Mouse (Mus musculus) hindbrain, embryonic 15.5 days (tissue): ENCODE results near the gene Padi4. TPM values are rescaled to one million over a fixed set of nuclear protein-coding genes. Genes with fewer than 3 reads are reported as not detected.
A peak's percentile ranks its signal among the peaks of the same experiment; 100 is the strongest.

Experiments
- ATAC-seq: fragments of 200-750 bp; cut with Nextera tagmentation; 2 replicates; pipeline ENCODE4 v1.8.0; 2017; ENCODE audit warnings: low read depth, moderate number of reproducible peaks, moderate TSS enrichment; ENCODE audit not compliant: low FRiP score
- H3K27ac ChIP-seq: fragments of 300-500 bp; sonication (generic); replicated peaks from 2 replicates; pipeline ENCODE4 v1.5.1; 2015; ENCODE audit warnings: mild to moderate bottlenecking, inconsistent platforms
- H3K27me3 ChIP-seq: fragments of 300-500 bp; sonication (generic); 2 replicates; pipeline ENCODE4 v1.6.1; 2015; ENCODE audit warnings: control low read depth, inconsistent platforms
- H3K36me3 ChIP-seq: fragments of 300-500 bp; sonication (generic); 2 replicates; pipeline ENCODE4 v1.6.1; 2015; ENCODE audit warnings: control low read depth, inconsistent platforms
- H3K4me1 ChIP-seq: fragments of 300-500 bp; sonication (generic); replicated peaks from 2 replicates; pipeline ENCODE4 v1.6.1; 2015; ENCODE audit warnings: control low read depth, inconsistent platforms
- H3K4me2 ChIP-seq: fragments of 300-500 bp; sonication (generic); 2 replicates; pipeline ENCODE4 v1.6.1; 2015; ENCODE audit warnings: moderate library complexity, mild to moderate bottlenecking, inconsistent platforms
- H3K4me3 ChIP-seq: fragments of 300-500 bp; sonication (generic); 2 replicates; pipeline ENCODE4 v1.5.1; 2015; ENCODE audit warnings: mild to moderate bottlenecking, inconsistent platforms
- H3K9ac ChIP-seq: fragments of 300-500 bp; sonication (generic); 2 replicates; pipeline ENCODE4 v1.6.1; 2015; ENCODE audit warnings: inconsistent platforms
- H3K9me3 ChIP-seq: fragments of 300-500 bp; sonication (generic); 2 replicates; pipeline ENCODE4 v1.6.1; 2016; ENCODE audit warnings: control low read depth, inconsistent platforms
- WGBS: fragments of 180-500 bp; shearing (Covaris S2); methylation state at CpG from one replicate; pipeline ENCODE4 v1.1.7; 2015; 5-methylcytosine and 5-hydroxymethylcytosine counted together
- polyA plus RNA-seq: library from polyadenylated mRNA; unstranded; fragments of >200 nt; fragmentation: Nextera tagmentation; extraction: Ambion mirVana; gene quantifications from 2 replicates; pipeline ENCODE4 v1.2.1, GENCODE M21; 2015

Gene Padi4
- 0.09 TPM in 2 replicates for polyA plus RNA-seq

GRCm38 (mm10) chr4:140774025-140774800, at the start of gene Padi4:
Padi4 (minus strand) TSS chr4:140774236.
- Histone ChIP-seq H3K4me2 (no peak within 1 kb of the TSS), H3K27me3 (no peaks in the 10 kb centered on the region), H3K27ac (no peak within 1 kb of the TSS), H3K36me3 (no peaks in the 10 kb centered on the region), H3K4me1 (no peaks in the 10 kb centered on the region), H3K9ac (no peak within 1 kb of the TSS), H3K9me3 (no peaks in the 10 kb centered on the region), H3K4me3 (no peak within 1 kb of the TSS)
- ATAC-seq = no peak
- 88% methylated on average over 21 of the region's 21 CpGs for WGBS

- WGBS = 63% methylated on average over 5 of the region's 5 CpGs
- no peak overlapping the region for H3K4me3 ChIP-seq
- H3K36me3 ChIP-seq = no peaks in the 10 kb centered on the region
- H3K27me3 ChIP-seq = no peaks in the 10 kb centered on the region
- no peak overlapping the region for H3K9ac ChIP-seq
- H3K4me1 ChIP-seq = no peaks in the 10 kb centered on the region
- no peak overlapping the region for H3K4me2 ChIP-seq
- peaks cover 6% of the 10 kb centered on the region; the same call in 1 of the 2 replicates for H3K9me3 ChIP-seq
- H3K27ac ChIP-seq = no peak overlapping the region
- ATAC-seq = no peak
These were observed 48.0 kb upstream of the Padi4 start for GRCm38 (mm10) chr4:140821988-140822387.

GRCm38 (mm10) chr4:140817413-140817812, 43.4 kb upstream of the Padi4 start:
- Histone ChIP-seq H3K4me3 (no peak overlapping the region), H3K4me1 (peaks cover 10% of the 10 kb centered on the region; the same call in 1 of the 2 replicates), H3K9me3 (no peaks in the 10 kb centered on the region), H3K4me2 (no peak overlapping the region), H3K9ac (no peak overlapping the region), H3K27ac (no peak overlapping the region), H3K27me3 (peaks cover 8% of the 10 kb centered on the region; the same call in 1 of the 2 replicates), H3K36me3 (no peaks in the 10 kb centered on the region)
- WGBS = 96% methylated on average over 8 of the region's 8 CpGs
- ATAC-seq = no peak

- peaks cover 10% of the 10 kb centered on the region; the same call in 1 of the 2 replicates for H3K4me1 ChIP-seq
- no peak overlapping the region for H3K4me2 ChIP-seq
- ATAC-seq = no peak
- peaks cover 8% of the 10 kb centered on the region; the same call in 1 of the 2 replicates for H3K27me3 ChIP-seq
- H3K4me3 ChIP-seq = no peak overlapping the region
- no peak overlapping the region for H3K27ac ChIP-seq
- no peak overlapping the region for H3K9ac ChIP-seq
- WGBS = 61% methylated on average over 10 of the region's 10 CpGs
- H3K9me3 ChIP-seq = no peaks in the 10 kb centered on the region
- H3K36me3 ChIP-seq = no peaks in the 10 kb centered on the region
These were observed 42.2 kb upstream of the Padi4 start for GRCm38 (mm10) chr4:140815996-140816917.

- H3K4me3 ChIP-seq = no peak overlapping the region
These were observed 41.5 kb upstream of the Padi4 start for GRCm38 (mm10) chr4:140815496-140815895.

GRCm38 (mm10) chr4:140814241-140815225, 40.5 kb upstream of the Padi4 start:
- Histone ChIP-seq H3K36me3 (no peaks in the 10 kb centered on the region), H3K4me2 (peak overlapping the region; percentile 45), H3K9me3 (no peaks in the 10 kb centered on the region), H3K4me3 (peak overlapping the region; percentile 3; the same call in 1 of the 2 replicates), H3K4me1 (peaks cover 10% of the 10 kb centered on the region; the same call in 1 of the 2 replicates), H3K9ac (no peak overlapping the region), H3K27me3 (peaks cover 8% of the 10 kb centered on the region; the same call in 1 of the 2 replicates), H3K27ac (no peak overlapping the region)
- no peak for ATAC-seq
- 28% methylated on average over 36 of the region's 36 CpGs for WGBS

More at GRCm38 (mm10) chr4:140815496-140815895, 41.5 kb upstream of the Padi4 start:
- Histone ChIP-seq H3K9ac (no peak overlapping the region), H3K9me3 (no peaks in the 10 kb centered on the region), H3K36me3 (no peaks in the 10 kb centered on the region), H3K4me1 (peaks cover 10% of the 10 kb centered on the region; the same call in 1 of the 2 replicates), H3K27ac (no peak overlapping the region), H3K4me2 (no peak overlapping the region), H3K27me3 (peaks cover 8% of the 10 kb centered on the region; the same call in 1 of the 2 replicates)
- 86% methylated on average over 5 of the region's 5 CpGs for WGBS
- no peak for ATAC-seq

GRCm38 (mm10) chr4:140813358-140814185, 39.5 kb upstream of the Padi4 start:
- no peaks in the 10 kb centered on the region for H3K36me3 ChIP-seq
- no peaks in the 10 kb centered on the region for H3K9me3 ChIP-seq
- peaks cover 10% of the 10 kb centered on the region; the same call in 1 of the 2 replicates for H3K4me1 ChIP-seq
- peak overlapping the region; percentile 45 for H3K4me2 ChIP-seq
- no peak overlapping the region for H3K9ac ChIP-seq
- peaks cover 8% of the 10 kb centered on the region; the same call in 1 of the 2 replicates for H3K27me3 ChIP-seq
- ATAC-seq = no peak
- H3K4me3 ChIP-seq = no peak overlapping the region
- H3K27ac ChIP-seq = no peak overlapping the region
- WGBS = 31% methylated on average over 13 of the region's 13 CpGs

GRCm38 (mm10) chr4:140812609-140813008, 38.6 kb upstream of the Padi4 start:
- no peaks in the 10 kb centered on the region for H3K36me3 ChIP-seq
- no peak; the same call in 1 of the 2 replicates for ATAC-seq
- WGBS = 29% methylated on average over 10 of the region's 14 CpGs
- no peak overlapping the region for H3K4me2 ChIP-seq
- peaks cover 10% of the 10 kb centered on the region; the same call in 1 of the 2 replicates for H3K4me1 ChIP-seq
- no peak overlapping the region for H3K4me3 ChIP-seq
- no peak overlapping the region for H3K9ac ChIP-seq
- peaks cover 8% of the 10 kb centered on the region; the same call in 1 of the 2 replicates for H3K27me3 ChIP-seq
- no peak overlapping the region for H3K27ac ChIP-seq
- no peaks in the 10 kb centered on the region for H3K9me3 ChIP-seq

GRCm38 (mm10) chr4:140812191-140812590, 38.2 kb upstream of the Padi4 start:
- Histone ChIP-seq H3K9me3 (no peaks in the 10 kb centered on the region), H3K27ac (no peak overlapping the region), H3K27me3 (peaks cover 8% of the 10 kb centered on the region; the same call in 1 of the 2 replicates), H3K36me3 (no peaks in the 10 kb centered on the region), H3K4me3 (no peak overlapping the region), H3K4me2 (no peak overlapping the region), H3K4me1 (peaks cover 10% of the 10 kb centered on the region; the same call in 1 of the 2 replicates), H3K9ac (no peak overlapping the region)
- WGBS = 79% methylated on average over 8 of the region's 8 CpGs
- ATAC-seq = no peak
